Mouse (Mus musculus): ENCODE measurements around the gene Nanos3.

DNA sequence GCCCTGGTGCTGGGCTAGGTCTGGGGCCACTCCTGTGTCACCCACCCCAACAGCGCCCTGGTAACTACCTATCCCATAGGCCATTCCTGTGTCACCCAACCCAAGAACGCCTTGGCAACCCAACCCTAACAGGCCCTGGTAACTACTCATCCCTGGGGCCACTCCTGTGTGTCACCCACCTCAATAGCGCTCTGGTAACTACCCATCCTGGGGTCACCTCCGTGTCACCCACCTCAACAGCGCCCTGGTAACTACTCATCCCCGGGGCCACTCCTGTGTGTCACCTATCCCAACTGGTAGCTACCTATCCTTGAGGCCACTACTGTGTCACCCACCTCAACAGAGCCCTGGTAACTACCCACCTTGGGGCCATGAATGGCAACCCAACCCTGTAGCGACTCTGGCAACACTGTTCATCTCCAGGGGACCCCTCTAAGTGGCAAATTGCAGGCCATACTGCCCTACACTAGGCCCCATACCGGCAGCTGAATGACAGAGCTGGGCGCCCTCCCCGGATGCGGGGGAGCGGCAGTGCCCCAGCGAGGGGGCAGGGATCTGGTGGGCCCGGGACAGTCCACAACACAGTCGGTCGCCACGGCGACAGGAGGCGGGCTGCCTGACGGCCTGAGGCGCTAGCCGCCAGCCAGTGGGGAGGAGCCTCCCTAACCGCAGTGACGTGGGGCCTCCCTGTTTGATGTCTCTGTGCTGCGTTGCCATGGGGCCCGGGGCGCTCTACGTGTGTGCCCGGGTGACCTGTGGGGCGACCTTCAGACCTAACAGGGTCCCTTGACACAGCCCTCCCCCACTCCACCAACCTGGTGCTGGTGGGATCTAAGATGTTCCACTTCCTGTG lies 13.1 kb upstream of the Nanos3 start:
- TF ChIP-seq CTCF (conservative IDR thresholded peaks at IDR 0.05; ENCODE audit: low read length), result no peak
- TF ChIP-seq NANOG (IDR thresholded peaks at IDR 0.05; ENCODE audit: borderline replicate concordance, low read length), result no peak
- TF ChIP-seq POU5F1 (IDR thresholded peaks at IDR 0.05; ENCODE audit: borderline replicate concordance, low read length), result no peak

All from E14TG2a.4 (cell line).